Mouse (Mus musculus) embryonic facial prominence, embryonic 10.5 days (tissue): ENCODE measurements around the gene Urod. TPM values are rescaled to one million over a fixed set of nuclear protein-coding genes. Genes with fewer than 3 reads are reported as not detected.
A peak's percentile ranks its signal among the peaks of the same experiment; 100 is the strongest.

Source experiments
- DNase-seq: peaks from one replicate; pipeline ENCODE4 v3.0.0-alpha.2; 2017; ENCODE audit warnings: low spot score
- H3K27ac ChIP-seq: fragments of 300-500 bp; sonication (generic); replicated peaks from 2 replicates; pipeline ENCODE4 v1.5.1; 2016; ENCODE audit warnings: mild to moderate bottlenecking
- H3K27me3 ChIP-seq: fragments of 300-500 bp; sonication (generic); replicated peaks from 2 replicates; pipeline ENCODE4 v1.6.1; 2016; ENCODE audit warnings: low read depth, mild to moderate bottlenecking; ENCODE audit not compliant: poor library complexity, severe bottlenecking
- H3K36me3 ChIP-seq: fragments of 300-500 bp; sonication (generic); replicated peaks from 2 replicates; pipeline ENCODE4 v1.6.1; 2016; ENCODE audit warnings: mild to moderate bottlenecking, moderate library complexity
- H3K4me1 ChIP-seq: fragments of 300-500 bp; sonication (generic); 2 replicates; pipeline ENCODE4 v1.6.1; 2016
- H3K4me3 ChIP-seq: fragments of 300-500 bp; sonication (generic); 2 replicates; pipeline ENCODE4 v1.5.1; 2016; ENCODE audit warnings: mild to moderate bottlenecking, moderate library complexity
- H3K9me3 ChIP-seq: fragments of 300-500 bp; sonication (generic); 2 replicates; pipeline ENCODE4 v1.6.1; 2016; ENCODE audit warnings: mild to moderate bottlenecking
- WGBS: fragments of 180-500 bp; shearing (Covaris S2); methylation state at CpG from one replicate; pipeline ENCODE4 v1.1.7; 2016; 5-methylcytosine and 5-hydroxymethylcytosine counted together
- polyA plus RNA-seq: library from polyadenylated mRNA; unstranded; fragments of >200 nt; fragmentation: Nextera tagmentation; extraction: Ambion mirVana; gene quantifications from 2 replicates; pipeline ENCODE4 v1.2.1, GENCODE M21; 2016

Urod gene
- polyA plus RNA-seq, 1 experiment from 2014 or later = 111 TPM

DNA sequence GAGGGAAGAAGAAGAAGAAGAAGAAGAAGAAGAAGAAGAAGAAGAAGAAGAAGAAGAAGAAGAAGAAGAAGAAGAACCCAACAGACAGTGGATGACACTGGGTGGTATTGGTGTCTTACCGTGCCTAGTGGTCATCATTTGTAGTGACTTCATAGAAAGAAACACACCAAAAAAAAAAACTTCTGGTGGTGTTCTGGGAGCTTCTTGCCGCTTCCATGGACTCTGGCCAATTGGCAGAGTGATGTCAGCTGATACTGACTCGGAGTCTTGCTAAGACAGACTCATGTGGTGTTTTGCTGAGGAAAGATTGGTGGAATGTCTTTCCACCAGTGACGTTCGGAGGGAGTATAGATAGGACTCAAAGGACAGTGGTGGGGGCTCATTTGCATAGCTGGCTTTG lies 16.0 kb upstream of the Urod start:
- 83% methylated on average over 5 of the region's 5 CpGs for WGBS
- H3K4me3 ChIP-seq = no peak overlapping the region
- H3K27ac ChIP-seq = no peak overlapping the region
- no peak for DNase-seq
- no peaks in the 10 kb centered on the region for H3K27me3 ChIP-seq
- no peaks in the 10 kb centered on the region for H3K36me3 ChIP-seq
- H3K9me3 ChIP-seq = no peaks in the 10 kb centered on the region
- no peaks in the 10 kb centered on the region for H3K4me1 ChIP-seq

DNA sequence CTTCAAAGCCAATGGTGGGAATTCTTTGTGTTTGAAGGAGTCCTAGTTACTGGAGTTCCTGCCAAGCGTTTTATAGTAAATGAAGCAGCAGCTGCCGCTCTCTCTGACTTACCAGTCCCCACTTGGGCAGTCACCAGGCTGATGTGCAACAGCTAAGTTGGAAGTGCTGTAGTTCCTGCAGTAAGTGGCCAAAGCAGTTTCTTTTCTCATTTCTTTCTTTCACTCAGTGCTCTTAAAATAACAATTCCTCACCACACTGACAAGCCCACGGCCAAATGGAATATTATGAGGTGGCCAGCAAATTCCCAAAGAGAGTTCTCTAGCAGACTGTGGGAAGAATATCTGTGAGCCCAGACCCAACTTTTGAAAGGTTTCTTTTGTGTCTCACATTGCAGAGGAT lies 12.8 kb upstream of the Urod start:
- no peak overlapping the region for H3K4me3 ChIP-seq
- no peak overlapping the region for H3K27ac ChIP-seq
- peaks cover 14% of the 10 kb centered on the region for H3K36me3 ChIP-seq
- DNase-seq = no peak
- H3K9me3 ChIP-seq = no peaks in the 10 kb centered on the region
- 0 out of 2 replicates have a peak, but pooled peaks cover 2% of the 10 kb centered on the region for H3K27me3 ChIP-seq
- WGBS = 73% methylated on average over 3 of the region's 3 CpGs
- peaks cover 12% of the 10 kb centered on the region for H3K4me1 ChIP-seq

DNA sequence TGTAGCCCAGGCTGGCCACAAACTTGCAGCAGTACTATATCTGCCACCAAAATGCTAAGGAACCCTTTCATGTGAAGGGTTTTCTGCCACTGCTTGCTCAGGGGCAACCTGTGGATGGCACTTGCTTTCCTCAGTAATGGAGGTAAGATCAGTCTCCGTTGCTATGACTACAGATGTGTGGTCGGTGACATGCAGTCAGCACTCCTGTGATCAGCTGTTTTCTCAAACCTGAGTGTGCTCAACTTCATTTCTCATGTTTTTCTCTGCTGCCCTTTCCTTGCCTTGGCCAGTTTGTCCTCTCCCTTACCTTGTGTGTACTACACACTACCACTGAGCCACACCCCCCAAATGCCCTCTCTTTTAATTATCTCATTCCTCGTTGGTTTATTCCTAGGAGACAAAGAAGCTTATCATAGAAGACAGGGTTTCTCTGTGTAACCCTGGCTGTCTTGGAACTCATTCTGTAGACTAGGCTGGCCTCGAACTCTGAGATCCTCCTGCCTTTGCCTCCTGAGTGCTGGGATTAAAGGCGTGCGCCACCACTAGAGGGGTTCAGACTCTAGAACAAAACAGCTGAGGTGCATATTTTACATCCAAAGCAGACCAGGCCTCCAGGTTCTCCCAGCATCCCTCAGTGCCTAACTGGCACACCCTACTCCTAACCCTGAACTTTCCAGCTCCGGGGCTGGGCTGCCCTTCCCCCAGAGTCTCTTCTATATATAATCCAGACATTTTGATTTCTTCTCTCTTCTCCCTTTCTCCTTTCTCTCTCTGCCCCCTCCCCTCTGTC lies 11.6 kb upstream of the Urod start:
- Histone ChIP-seq H3K4me1 (peaks cover 12% of the 10 kb centered on the region), H3K36me3 (peaks cover 19% of the 10 kb centered on the region), H3K4me3 (no peak overlapping the region), H3K27ac (no peak overlapping the region), H3K9me3 (no peaks in the 10 kb centered on the region), H3K27me3 (0 out of 2 replicates have a peak, but pooled peaks cover 5% of the 10 kb centered on the region)
- WGBS = 75% methylated on average over 7 of the region's 7 CpGs
- no peak for DNase-seq

DNA sequence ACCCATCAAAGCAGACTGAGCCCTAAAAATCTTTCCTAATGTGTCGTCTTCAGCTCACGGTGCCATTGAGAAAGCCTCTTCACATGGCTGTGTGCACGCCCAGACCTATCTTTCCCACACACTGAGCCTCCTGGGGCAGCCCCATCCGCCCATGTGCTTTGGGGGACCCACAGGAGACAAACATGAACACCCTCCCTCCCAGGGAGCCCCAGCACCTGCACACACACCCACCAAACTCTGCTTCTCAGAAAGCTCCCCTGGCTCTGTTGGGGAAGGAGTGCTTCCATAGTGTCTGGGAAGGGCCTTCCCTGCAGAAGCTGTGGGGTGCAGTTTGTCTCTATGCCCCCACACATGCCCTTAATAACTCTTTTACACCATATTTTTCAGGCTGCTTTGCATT lies 10.4 kb upstream of the Urod start:
- Histone ChIP-seq H3K27ac (no peak overlapping the region), H3K36me3 (peaks cover 30% of the 10 kb centered on the region), H3K4me1 (peaks cover 12% of the 10 kb centered on the region), H3K4me3 (no peak overlapping the region), H3K9me3 (no peaks in the 10 kb centered on the region), H3K27me3 (0 out of 2 replicates have a peak, but pooled peaks cover 5% of the 10 kb centered on the region)
- DNase-seq = no peak
- 81% methylated on average over 4 of the region's 4 CpGs for WGBS

DNA sequence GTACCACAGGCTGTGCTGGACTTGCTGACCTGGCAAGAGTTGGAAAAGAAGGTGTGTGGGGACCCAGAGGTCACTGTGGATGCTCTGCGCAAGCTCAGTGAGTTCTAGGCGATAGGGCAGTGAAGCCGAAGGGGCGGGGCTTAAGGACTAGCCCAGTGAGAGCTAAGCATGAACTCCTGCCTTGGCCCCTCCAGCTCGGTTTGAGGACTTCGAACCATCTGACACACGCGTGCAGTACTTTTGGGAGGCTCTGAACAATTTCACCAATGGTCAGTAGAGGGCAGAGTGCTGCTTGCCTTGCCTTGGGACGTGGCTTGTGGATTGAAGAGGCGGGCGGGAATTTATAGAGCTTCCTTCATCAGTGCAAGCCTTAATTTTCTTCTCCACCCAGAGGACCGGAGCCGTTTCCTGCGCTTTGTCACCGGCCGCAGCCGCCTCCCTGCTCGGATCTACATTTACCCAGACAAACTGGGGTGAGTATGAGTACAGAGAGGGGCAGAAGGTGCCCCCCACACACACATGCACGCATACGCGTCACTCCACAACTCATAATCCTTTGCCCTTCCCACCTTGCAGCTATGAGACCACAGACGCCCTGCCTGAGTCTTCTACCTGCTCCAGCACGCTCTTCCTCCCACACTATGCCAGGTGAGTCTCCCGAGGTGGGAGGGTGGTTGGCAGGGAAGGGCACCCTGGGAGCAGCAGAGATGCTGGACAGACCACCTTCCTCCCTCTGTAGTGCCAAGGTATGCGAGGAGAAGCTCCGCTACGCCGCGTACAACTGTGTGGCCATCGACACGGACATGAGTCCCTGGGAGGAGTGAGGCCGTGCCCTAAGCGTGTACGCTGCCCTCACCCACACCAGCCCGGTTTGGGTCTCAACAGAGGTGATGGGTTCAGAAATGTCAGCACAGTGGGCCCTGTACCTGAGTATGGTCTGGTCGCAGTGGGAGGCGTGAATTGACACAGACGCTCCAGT lies 8.6 kb upstream of the Urod start:
- no peak overlapping the region; the same call in 1 of the 2 replicates for H3K27ac ChIP-seq
- WGBS = 56% methylated on average over 38 of the region's 38 CpGs
- H3K9me3 ChIP-seq = no peaks in the 10 kb centered on the region
- peaks cover 12% of the 10 kb centered on the region for H3K4me1 ChIP-seq
- peaks cover 44% of the 10 kb centered on the region for H3K36me3 ChIP-seq
- peak; percentile 72 for DNase-seq
- 0 out of 2 replicates have a peak, but pooled peaks cover 5% of the 10 kb centered on the region for H3K27me3 ChIP-seq
- H3K4me3 ChIP-seq = no peak overlapping the region; the same call in 1 of the 2 replicates

DNA sequence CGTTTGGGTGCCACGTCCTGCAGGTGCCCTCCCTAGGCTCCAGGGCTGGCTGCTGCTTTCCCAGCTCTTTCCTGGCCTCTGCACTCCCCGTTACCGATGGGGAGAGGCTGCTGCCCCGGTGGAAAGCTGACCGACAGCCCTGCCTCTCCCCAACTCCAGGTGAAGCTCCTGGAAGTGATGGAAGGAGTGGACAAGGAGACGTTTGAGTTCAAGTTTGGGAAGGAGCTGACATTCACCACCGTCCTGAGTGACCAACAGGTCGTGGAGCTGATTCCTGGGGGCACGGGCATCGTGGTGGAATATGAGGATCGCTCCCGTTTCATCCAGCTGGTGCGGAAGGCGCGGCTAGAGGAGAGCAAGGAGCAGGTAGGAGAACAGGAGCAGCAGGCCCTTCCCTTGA lies 7.7 kb upstream of the Urod start:
- Histone ChIP-seq H3K27me3 (0 out of 2 replicates have a peak, but pooled peaks cover 6% of the 10 kb centered on the region), H3K4me3 (no peak overlapping the region), H3K9me3 (no peaks in the 10 kb centered on the region), H3K27ac (no peak overlapping the region), H3K36me3 (peaks cover 44% of the 10 kb centered on the region), H3K4me1 (peaks cover 12% of the 10 kb centered on the region)
- WGBS = 89% methylated on average over 16 of the region's 16 CpGs
- no peak for DNase-seq

DNA sequence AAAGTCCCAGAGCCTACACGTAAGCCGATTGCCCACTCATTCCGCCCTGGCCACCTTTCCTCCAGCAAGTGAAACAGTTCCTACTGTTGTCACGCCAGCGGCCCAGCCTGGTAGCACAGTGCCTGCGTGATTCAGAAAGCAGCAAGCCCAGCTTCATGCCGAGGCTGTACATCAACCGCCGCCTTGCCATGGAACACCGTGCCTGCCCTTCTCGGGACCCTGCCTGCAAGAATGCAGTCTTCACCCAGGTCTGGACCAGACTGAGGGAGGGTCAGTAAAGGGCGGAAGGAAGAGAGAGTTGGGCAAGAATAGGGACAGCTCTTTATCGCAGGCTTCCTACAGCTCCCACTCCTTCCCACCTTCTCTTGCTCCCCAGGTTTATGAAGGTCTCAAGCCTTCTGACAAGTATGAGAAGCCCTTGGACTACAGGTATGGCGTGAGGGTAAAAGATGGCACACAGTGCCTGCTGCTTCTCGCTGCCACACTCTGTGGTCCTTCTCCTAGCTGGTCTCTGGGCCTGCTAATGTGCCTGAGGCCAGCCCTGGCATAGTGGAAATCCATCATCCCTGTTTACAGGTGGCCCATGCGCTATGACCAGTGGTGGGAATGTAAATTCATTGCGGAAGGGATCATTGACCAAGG lies 5.4 kb upstream of the Urod start:
- Histone ChIP-seq H3K27ac (no peak overlapping the region), H3K36me3 (peaks cover 44% of the 10 kb centered on the region), H3K9me3 (no peaks in the 10 kb centered on the region), H3K27me3 (peaks cover 16% of the 10 kb centered on the region), H3K4me1 (peaks cover 28% of the 10 kb centered on the region), H3K4me3 (no peak overlapping the region)
- DNase-seq = no peak
- 87% methylated on average over 17 of the region's 17 CpGs for WGBS

DNA sequence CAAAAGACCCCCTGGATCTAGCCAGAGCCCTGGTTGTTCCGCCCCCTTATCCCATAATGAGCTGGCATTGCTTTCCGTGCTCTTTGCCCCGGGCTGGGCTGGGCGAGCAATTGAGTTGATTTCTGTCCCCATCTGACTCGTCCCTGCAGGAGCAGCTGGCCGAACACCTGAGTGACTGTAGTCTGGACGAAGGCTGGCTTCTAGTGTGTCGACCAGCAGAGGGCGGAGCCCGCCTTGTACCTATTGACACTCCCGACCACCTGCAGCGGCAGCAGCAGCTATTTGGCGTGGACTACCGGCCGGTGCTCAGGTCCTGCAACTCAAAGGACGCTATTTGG lies 1.6 kb upstream of the Urod start:
- Histone ChIP-seq H3K4me1 (peaks cover 33% of the 10 kb centered on the region), H3K27ac (peak overlapping the region; percentile 75), H3K9me3 (no peaks in the 10 kb centered on the region), H3K36me3 (peaks cover 36% of the 10 kb centered on the region), H3K4me3 (peak overlapping the region; percentile 82), H3K27me3 (peaks cover 11% of the 10 kb centered on the region)
- under 1% methylated on average over 16 of the region's 16 CpGs for WGBS
- DNase-seq = peak; percentile 63

DNA sequence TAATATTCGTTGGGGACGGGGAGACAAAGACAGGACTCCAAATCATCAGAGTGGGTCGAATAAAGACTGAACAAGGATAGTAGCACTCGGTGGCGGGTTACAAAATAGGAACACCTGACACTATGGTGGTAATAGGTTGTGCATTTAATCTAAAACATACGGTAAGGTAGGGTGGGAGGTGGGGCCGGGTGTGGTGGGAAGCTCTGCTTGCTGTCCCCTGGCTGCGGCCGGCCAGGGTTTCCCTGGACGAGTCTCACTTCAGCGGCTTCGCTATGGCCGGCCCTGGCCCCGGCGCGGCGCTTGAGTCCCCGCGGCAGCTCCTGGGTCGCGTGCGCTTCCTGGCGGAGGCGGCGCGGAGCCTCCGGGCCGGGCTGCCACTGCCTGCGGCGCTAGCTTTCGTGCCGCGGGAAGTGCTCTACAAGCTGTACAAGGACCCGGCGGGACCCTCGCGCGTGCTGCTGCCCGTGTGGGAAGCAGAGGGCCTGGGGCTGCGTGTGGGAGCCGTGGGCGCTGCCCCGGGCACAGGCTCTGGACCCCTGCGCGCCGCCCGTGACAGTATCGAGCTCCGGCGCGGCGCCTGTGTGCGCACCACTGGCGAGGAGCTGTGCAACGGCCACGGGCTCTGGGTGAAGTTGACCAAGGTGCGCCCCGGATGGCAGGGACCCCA lies 1.1 kb upstream of the Urod start, which contains the start of gene Hectd3:
Gene Hectd3 (plus strand): TSS at position 187 of the 667 bp plus-strand sequence.
- peak; percentile 82 for DNase-seq
- under 1% methylated on average over 58 of the region's 58 CpGs for WGBS
- no peaks in the 10 kb centered on the region for H3K9me3 ChIP-seq

DNA sequence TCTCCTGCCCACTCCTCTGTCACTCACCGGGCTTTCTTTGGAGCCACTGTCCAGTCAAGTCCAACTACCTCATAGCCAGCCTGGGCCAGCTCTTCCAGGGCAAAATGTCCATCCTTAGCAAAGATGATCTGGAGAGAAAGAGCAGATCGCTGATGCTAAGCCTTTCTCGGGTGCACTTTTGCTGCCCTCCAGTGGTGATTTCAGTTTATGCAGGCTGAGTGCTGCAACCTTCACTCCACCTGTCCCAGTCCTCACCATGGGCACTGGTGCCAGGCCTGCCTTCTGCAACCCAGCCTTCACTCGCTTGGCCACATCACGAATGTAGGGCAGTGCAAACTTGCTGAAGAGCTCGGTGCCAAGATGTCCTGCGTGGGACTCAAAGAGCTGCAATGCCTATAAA lies 2.8 kb downstream of the Urod start:
- Histone ChIP-seq H3K27me3 (peaks cover 4% of the 10 kb centered on the region; the same call in 1 of the 2 replicates), H3K9me3 (no peaks in the 10 kb centered on the region), H3K27ac (no peak overlapping the region), H3K4me1 (peaks cover 30% of the 10 kb centered on the region), H3K4me3 (no peak overlapping the region), H3K36me3 (peaks cover 48% of the 10 kb centered on the region)
- peak; percentile 81 for DNase-seq
- WGBS = 14% methylated on average over 7 of the region's 7 CpGs

More for the DNA sequence above, 1.1 kb upstream of the Urod start, which contains the start of gene Hectd3:
- Histone ChIP-seq H3K27ac (peak within 1 kb of the TSS; percentile 75), H3K36me3 (peaks cover 36% of the 10 kb centered on the region), H3K4me1 (peaks cover 33% of the 10 kb centered on the region), H3K27me3 (peaks cover 11% of the 10 kb centered on the region), H3K4me3 (peak within 1 kb of the TSS; percentile 82)

DNA sequence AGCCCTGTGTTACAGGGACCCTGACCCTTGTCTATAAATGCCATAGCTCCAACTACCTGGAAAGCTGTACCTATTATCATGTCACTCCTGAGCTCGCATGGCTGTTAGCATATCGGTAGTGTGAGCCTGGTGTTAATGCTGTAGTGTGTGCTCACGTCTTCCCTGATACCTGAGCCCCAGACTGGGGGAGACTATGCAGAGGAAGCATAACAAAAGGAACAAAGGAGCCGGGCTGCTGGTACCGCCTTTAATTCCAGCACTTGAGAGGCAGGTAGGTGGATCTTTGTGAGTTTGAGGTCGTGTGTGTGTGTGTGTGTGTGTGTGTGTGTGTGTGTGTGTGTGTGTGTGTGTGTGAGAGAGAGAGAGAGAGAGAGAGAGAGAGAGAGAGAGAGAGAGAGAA lies 4.5 kb downstream of the Urod start:
- peaks cover 17% of the 10 kb centered on the region for H3K4me1 ChIP-seq
- H3K4me3 ChIP-seq = no peak overlapping the region
- no peak for DNase-seq
- H3K27me3 ChIP-seq = no peaks in the 10 kb centered on the region
- no peaks in the 10 kb centered on the region for H3K9me3 ChIP-seq
- H3K27ac ChIP-seq = no peak overlapping the region
- peaks cover 49% of the 10 kb centered on the region for H3K36me3 ChIP-seq
- WGBS = 61% methylated on average over 6 of the region's 6 CpGs

DNA sequence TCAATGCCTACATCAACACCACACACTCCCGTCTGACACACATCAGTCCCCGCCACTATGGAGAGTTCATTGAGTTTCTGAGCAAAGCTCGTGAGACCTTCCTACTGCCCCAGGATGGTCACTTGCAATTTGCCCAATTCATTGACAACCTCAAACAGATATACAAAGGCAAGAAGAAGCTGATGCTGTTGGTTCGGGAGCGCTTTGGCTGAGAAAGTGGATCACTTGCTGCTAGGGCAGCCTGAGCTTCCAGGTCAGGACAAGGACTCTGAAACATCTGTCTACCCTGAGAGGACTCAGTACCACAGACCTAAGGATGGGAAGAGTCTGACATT lies 7.1 kb downstream of the Urod start:
- no peaks in the 10 kb centered on the region for H3K4me1 ChIP-seq
- H3K27me3 ChIP-seq = no peaks in the 10 kb centered on the region
- no peak for DNase-seq
- H3K4me3 ChIP-seq = no peak overlapping the region
- H3K9me3 ChIP-seq = no peaks in the 10 kb centered on the region
- 74% methylated on average over 5 of the region's 5 CpGs for WGBS
- H3K27ac ChIP-seq = no peak overlapping the region
- H3K36me3 ChIP-seq = peaks cover 45% of the 10 kb centered on the region
